Mouse (Mus musculus) hindbrain, embryonic 11.5 days (tissue): ENCODE measurements at regions not wholly inside any gene's neighbourhood (a gene's known extent, or its start where the extent isn't known, plus 50 kb on each side); places are given as distances from the start of the nearest gene placed in this dataset.

Source experiments
- ATAC-seq: fragments of 200-750 bp; cut with Nextera tagmentation; 2 replicates; pipeline ENCODE4 v1.8.0; 2017; ENCODE audit warnings: mild to moderate bottlenecking, moderate TSS enrichment, moderate library complexity; ENCODE audit not compliant: low FRiP score
- DNase-seq: peaks from one replicate; pipeline ENCODE4 v3.0.0-alpha.2; 2015; ENCODE audit warnings: low spot score
- H3K27ac ChIP-seq: fragments of 300-500 bp; sonication (generic); 2 replicates; pipeline ENCODE4 v1.5.1; 2014; ENCODE audit warnings: mild to moderate bottlenecking, low read depth, low read length
- H3K27me3 ChIP-seq: fragments of 300-500 bp; sonication (generic); 2 replicates; pipeline ENCODE4 v1.6.1; 2014; ENCODE audit warnings: mild to moderate bottlenecking, low read length, moderate library complexity, mixed read lengths; ENCODE audit not compliant: control insufficient read depth, insufficient read depth
- H3K36me3 ChIP-seq: fragments of 300-500 bp; sonication (generic); 2 replicates; pipeline ENCODE4 v1.6.1; 2014; ENCODE audit warnings: mild to moderate bottlenecking, low read length, moderate library complexity, mixed read lengths; ENCODE audit not compliant: control insufficient read depth, insufficient read depth
- H3K4me1 ChIP-seq: fragments of 300-500 bp; sonication (generic); replicated peaks from 2 replicates; pipeline ENCODE4 v1.6.1; 2014; ENCODE audit warnings: low read length, mixed read lengths; ENCODE audit not compliant: control insufficient read depth, insufficient read depth
- H3K4me2 ChIP-seq: fragments of 300-500 bp; sonication (generic); replicated peaks from 2 replicates; pipeline ENCODE4 v1.6.1; 2014; ENCODE audit warnings: mild to moderate bottlenecking, low read depth, low read length
- H3K4me3 ChIP-seq: fragments of 300-500 bp; sonication (generic); 2 replicates; pipeline ENCODE4 v1.5.1; 2014; ENCODE audit warnings: low read depth, low read length
- H3K9ac ChIP-seq: fragments of 300-500 bp; sonication (generic); 2 replicates; pipeline ENCODE4 v1.6.1; 2014; ENCODE audit warnings: low read depth, low read length
- H3K9me3 ChIP-seq: fragments of 300-500 bp; sonication (generic); 2 replicates; pipeline ENCODE4 v1.6.1; 2016; ENCODE audit warnings: low read length; ENCODE audit not compliant: control insufficient read depth
- WGBS: fragments of 180-500 bp; shearing (Covaris S2); extraction: QIAGEN DNeasy Blood & Tissue Kit; methylation state at CpG from one replicate; pipeline ENCODE4 v1.1.7; 2014; 5-methylcytosine and 5-hydroxymethylcytosine counted together

DNA sequence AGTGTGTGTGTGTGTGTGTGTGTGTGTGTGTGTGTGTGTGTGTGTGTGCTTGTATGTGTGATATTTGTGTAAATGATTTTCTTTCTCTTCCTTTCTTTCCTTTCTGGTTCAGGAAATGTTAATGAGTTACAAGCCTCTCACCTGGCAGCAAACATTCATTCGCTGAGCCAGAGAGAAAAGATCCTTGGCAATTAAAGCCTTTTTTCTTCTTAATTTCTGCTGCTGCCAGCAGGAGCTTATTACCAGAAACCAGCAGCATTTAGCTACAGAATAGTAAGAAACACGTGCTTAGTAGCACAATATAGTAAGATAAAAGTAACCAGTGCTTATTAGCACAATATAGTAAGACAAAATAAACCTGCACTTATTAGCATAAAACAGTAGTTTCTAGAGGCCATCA lies 1050.0 kb upstream of the Pabpc4l start:
- Histone ChIP-seq H3K4me3 (no peak overlapping the region), H3K9me3 (no peaks in the 10 kb centered on the region), H3K27me3 (no peaks in the 10 kb centered on the region), H3K4me2 (no peak overlapping the region), H3K9ac (no peak overlapping the region), H3K4me1 (no peaks in the 10 kb centered on the region), H3K36me3 (no peaks in the 10 kb centered on the region), H3K27ac (no peak overlapping the region)
- ATAC-seq = no peak
- DNase-seq = no peak
- 49% methylated on average over 2 of the region's 2 CpGs for WGBS

DNA sequence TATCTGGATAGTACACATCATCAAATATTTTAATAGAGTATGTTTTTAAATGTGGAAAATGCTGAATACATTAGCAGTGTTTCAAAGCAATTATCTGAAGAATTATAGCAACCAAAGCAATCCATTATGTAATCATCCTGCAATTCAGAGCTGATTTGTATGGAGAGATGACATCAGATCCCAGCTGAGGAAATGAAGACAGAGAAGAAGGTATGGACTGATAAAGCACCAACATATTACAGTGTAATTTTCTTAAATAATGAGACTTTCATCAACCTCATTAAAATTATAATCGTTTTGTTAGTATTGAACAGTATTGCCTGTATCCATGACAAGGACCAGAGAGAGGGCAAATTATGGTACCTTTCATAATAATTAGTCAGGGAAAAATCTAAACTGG lies 1023.3 kb upstream of the Pabpc4l start:
- DNase-seq (no peak), ATAC-seq (0 out of 2 replicates have a peak, but pooled peaks have one; percentile 12)

DNA sequence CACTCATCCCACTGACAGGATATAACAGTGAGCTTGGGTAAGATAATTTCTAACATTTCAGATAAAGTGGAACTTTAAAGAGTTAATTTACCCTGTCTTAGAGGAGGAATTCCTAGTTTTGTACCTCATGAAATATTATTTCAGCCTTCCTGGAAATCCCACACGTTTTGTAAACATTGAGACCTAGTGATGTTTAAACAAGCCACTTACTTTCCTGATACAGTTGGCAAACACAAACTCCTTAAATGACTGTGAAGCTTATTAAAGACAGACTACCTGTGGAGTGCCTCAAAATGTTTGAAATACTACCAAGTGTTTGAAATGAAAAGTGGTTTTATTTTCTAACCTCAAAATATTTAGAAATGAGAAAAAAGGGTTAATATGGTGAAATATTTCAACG lies 1021.8 kb upstream of the Pabpc4l start:
- Histone ChIP-seq H3K27ac (no peak overlapping the region), H3K4me2 (no peak overlapping the region), H3K9me3 (no peaks in the 10 kb centered on the region), H3K27me3 (no peaks in the 10 kb centered on the region), H3K4me1 (no peaks in the 10 kb centered on the region), H3K9ac (no peak overlapping the region), H3K4me3 (no peak overlapping the region), H3K36me3 (no peaks in the 10 kb centered on the region)
- 43% methylated on average over 2 of the region's 2 CpGs for WGBS
- DNase-seq (no peak), ATAC-seq (no peak)

More for the DNA sequence above, 1023.3 kb upstream of the Pabpc4l start:
- Histone ChIP-seq H3K4me1 (no peaks in the 10 kb centered on the region), H3K27me3 (no peaks in the 10 kb centered on the region), H3K4me3 (no peak overlapping the region), H3K27ac (no peak overlapping the region), H3K9me3 (no peaks in the 10 kb centered on the region), H3K9ac (no peak overlapping the region), H3K4me2 (no peak overlapping the region), H3K36me3 (no peaks in the 10 kb centered on the region)
- WGBS = 83% methylated on average over 1 of the region's 1 CpGs

DNA sequence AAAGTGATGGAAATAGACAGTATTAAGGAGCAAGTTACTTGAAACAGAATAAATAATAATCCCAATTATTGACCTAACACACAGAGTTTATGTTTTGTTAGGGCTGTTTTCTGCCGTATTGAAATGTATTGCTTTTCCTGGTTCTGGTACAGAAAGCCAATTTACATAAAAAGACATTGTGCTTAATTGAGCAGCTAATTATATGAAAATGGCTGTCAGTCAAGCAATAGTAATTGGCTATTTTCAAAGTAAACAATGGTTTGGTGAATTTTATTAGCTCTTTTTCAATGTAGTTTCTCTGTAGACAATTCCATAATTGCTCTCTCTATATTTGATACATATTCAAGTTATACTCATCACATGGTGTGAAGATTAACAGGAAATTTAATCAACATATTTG lies 1015.5 kb upstream of the Pabpc4l start:
- no peak overlapping the region for H3K27ac ChIP-seq
- no peak for DNase-seq
- no peak overlapping the region for H3K4me2 ChIP-seq
- no peak overlapping the region for H3K9ac ChIP-seq
- no peaks in the 10 kb centered on the region for H3K27me3 ChIP-seq
- no peaks in the 10 kb centered on the region for H3K9me3 ChIP-seq
- no peaks in the 10 kb centered on the region for H3K36me3 ChIP-seq
- no peak overlapping the region for H3K4me3 ChIP-seq
- ATAC-seq = no peak
- no peaks in the 10 kb centered on the region for H3K4me1 ChIP-seq
- WGBS = 80% methylated on average over 1 of the region's 1 CpGs

DNA sequence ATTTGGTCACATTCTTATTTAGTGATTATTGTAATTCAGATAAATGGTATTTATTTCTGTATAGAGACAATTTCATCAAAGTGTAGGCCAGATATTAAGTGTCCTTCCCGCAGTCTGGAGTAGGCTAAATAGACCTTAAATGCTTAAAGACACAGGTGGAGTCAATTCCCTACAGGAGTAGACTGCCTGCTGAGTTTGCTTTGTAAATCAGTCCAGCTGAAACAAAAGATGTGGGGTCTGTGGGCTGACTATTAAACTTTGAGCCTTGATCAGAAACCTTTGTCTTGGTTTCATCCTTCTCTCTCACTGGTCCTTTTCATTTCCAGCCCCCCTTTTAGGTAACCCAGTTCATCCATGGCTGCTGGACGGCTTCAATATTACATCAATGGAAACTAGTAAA lies 1002.0 kb upstream of the Pabpc4l start:
- Histone ChIP-seq H3K4me1 (no peaks in the 10 kb centered on the region), H3K27ac (no peak overlapping the region), H3K36me3 (no peaks in the 10 kb centered on the region), H3K4me3 (no peak overlapping the region), H3K9me3 (no peaks in the 10 kb centered on the region), H3K9ac (no peak overlapping the region), H3K4me2 (no peak overlapping the region), H3K27me3 (no peaks in the 10 kb centered on the region)
- DNase-seq = no peak
- WGBS = 70% methylated on average over 2 of the region's 2 CpGs
- no peak for ATAC-seq

DNA sequence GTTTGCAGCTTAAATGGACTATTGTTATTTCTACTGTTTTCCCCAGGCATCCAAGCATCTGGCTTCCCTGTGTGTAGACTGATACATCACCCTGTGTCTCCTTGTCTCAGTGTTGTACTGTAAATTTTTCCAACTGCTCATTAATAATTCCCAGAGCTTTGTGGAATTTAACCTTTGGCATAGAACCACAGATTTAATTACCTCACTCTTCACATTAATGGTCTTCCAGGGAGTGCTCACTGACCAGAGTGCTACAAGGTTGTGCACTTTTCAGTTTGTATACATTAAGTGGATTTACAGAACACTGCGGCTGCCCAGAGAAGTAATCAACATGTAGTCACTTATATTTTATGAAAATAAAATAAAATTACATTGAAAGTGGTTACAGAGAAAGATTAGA lies 992.4 kb upstream of the Pabpc4l start:
- ATAC-seq = no peak
- Histone ChIP-seq H3K4me3 (no peak overlapping the region), H3K36me3 (no peaks in the 10 kb centered on the region), H3K4me2 (no peak overlapping the region), H3K4me1 (no peaks in the 10 kb centered on the region), H3K27ac (no peak overlapping the region), H3K9me3 (no peaks in the 10 kb centered on the region), H3K27me3 (no peaks in the 10 kb centered on the region), H3K9ac (no peak overlapping the region)
- DNase-seq = no peak
- 88% methylated on average over 1 of the region's 1 CpGs for WGBS

DNA sequence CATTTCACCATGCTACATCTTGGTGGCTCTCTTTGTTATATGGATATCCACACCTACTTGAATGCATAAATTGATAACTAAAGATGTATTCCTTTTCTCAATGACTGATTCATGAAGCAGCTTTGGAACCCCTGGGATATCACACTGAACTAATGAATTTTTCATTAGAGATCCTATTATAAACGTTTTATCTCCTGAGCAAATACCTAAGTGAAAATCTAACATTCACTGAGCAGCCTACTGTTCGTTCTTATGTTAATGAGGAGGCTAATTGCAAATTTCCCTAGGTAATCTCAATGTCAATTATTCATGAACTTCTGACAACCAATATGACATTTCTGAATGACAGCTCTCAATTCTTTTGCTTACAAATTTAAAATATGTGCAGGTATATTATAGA lies 987.5 kb upstream of the Pabpc4l start:
- Histone ChIP-seq H3K9me3 (no peaks in the 10 kb centered on the region), H3K4me1 (no peaks in the 10 kb centered on the region), H3K27ac (no peak overlapping the region), H3K36me3 (no peaks in the 10 kb centered on the region), H3K9ac (no peak overlapping the region), H3K4me2 (no peak overlapping the region), H3K27me3 (no peaks in the 10 kb centered on the region), H3K4me3 (no peak overlapping the region)
- WGBS = 63% methylated on average over 2 of the region's 2 CpGs
- no peak for DNase-seq
- no peak for ATAC-seq

DNA sequence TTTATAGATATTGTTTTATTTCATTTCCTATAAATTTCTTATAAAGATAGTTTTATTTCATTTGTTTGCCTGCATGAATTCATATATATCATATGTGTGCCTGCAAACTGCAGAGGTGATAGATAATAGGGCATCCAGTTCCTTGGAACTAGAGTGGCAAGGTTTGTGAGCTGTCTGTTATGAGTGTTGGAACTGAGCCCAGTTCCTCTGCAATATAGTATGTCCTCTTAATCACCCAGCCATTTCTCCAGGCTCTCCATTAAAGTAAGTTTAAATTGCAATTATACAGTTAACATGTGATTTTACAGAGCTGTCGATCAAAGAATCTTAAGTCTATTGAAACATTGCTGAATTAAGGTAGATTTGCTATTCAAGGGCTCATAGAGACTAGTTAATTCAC lies 976.5 kb upstream of the Pabpc4l start:
- H3K9me3 ChIP-seq = no peaks in the 10 kb centered on the region
- no peaks in the 10 kb centered on the region for H3K36me3 ChIP-seq
- H3K9ac ChIP-seq = no peak overlapping the region
- ATAC-seq (no peak), DNase-seq (no peak)
- H3K4me2 ChIP-seq = no peak overlapping the region
- 86% methylated on average over 1 of the region's 1 CpGs for WGBS
- H3K27me3 ChIP-seq = no peaks in the 10 kb centered on the region
- H3K4me1 ChIP-seq = no peaks in the 10 kb centered on the region
- no peak overlapping the region for H3K27ac ChIP-seq
- H3K4me3 ChIP-seq = no peak overlapping the region
